Mouse (Mus musculus): ENCODE data around the gene Hid1.

DNA sequence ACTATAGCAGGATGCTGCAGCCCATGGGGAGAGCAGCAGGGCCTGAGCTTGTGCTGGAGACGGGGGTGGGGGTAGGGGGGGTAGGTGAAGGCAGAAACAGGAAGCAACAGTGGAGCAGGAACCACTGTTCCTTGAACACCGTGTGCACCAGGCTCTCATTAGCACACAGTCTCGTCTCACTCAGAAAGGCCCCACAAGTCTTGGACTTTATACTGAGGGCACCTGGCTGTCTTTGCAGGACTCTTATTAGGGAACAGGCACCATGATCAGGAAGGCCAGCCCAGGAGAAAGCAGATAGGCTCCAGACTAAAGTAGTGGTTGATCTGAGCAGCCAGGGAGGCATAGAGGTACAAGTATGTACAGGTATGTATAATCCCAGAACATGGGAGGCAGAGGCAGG, 30.2 kb downstream of the Hid1 start:
- TF ChIP-seq TAL1 (IDR thresholded peaks at IDR 0.05; ENCODE audit: low read length) (no peak), GATA1 (IDR thresholded peaks at IDR 0.05; ENCODE audit: low read length) (no peak)

Data from erythroblast, embryonic 14.5 days (primary cell).